Mouse (Mus musculus): ENCODE data around the gene Fcgrt. TPM values are rescaled to one million over a fixed set of nuclear protein-coding genes. Genes with fewer than 3 reads are reported as not detected.

Gene Fcgrt
- polyA plus RNA-seq, 1 experiment from 2014 or later: 16.6 TPM

GRCm38 (mm10) chr7:45048001-45048890, 55.4 kb downstream of the Fcgrt start:
- H3K27ac ChIP-seq (replicated peaks): no peak overlapping the region
- no peak overlapping the region for H3K4me3 ChIP-seq
- ATAC-seq (replicated peaks): no peak
- no peaks in the 10 kb centered on the region for H3K27me3 ChIP-seq
- peaks cover 71% of the 10 kb centered on the region for H3K36me3 ChIP-seq
- no peaks in the 10 kb centered on the region for H3K9me3 ChIP-seq
- peaks cover 22% of the 10 kb centered on the region for H3K4me1 ChIP-seq
- no peak overlapping the region for H3K9ac ChIP-seq (replicated peaks)
- 92% methylated on average over 38 of the region's 38 CpGs for WGBS
- H3K4me2 ChIP-seq (replicated peaks): no peak overlapping the region

- Histone ChIP-seq H3K4me2 (replicated peaks) (no peak overlapping the region), H3K9ac (replicated peaks) (no peak overlapping the region), H3K27me3 (no peaks in the 10 kb centered on the region), H3K9me3 (no peaks in the 10 kb centered on the region), H3K4me3 (no peak overlapping the region), H3K27ac (replicated peaks) (no peak overlapping the region), H3K4me1 (peaks cover 22% of the 10 kb centered on the region), H3K36me3 (peaks cover 78% of the 10 kb centered on the region)
- WGBS: 96% methylated on average over 14 of the region's 14 CpGs
- no peak for ATAC-seq (replicated peaks)
These were observed 56.2 kb downstream of the Fcgrt start for GRCm38 (mm10) chr7:45047491-45047890.

GRCm38 (mm10) chr7:45046853-45047350, 56.7 kb downstream of the Fcgrt start:
- H3K9me3 ChIP-seq: no peaks in the 10 kb centered on the region
- H3K9ac ChIP-seq (replicated peaks): no peak overlapping the region
- ATAC-seq (replicated peaks): no peak
- WGBS: 97% methylated on average over 26 of the region's 26 CpGs
- H3K4me2 ChIP-seq (replicated peaks): no peak overlapping the region
- no peaks in the 10 kb centered on the region for H3K27me3 ChIP-seq
- H3K36me3 ChIP-seq: peaks cover 84% of the 10 kb centered on the region
- H3K4me1 ChIP-seq: peaks cover 19% of the 10 kb centered on the region
- H3K4me3 ChIP-seq: no peak overlapping the region
- H3K27ac ChIP-seq (replicated peaks): no peak overlapping the region

GRCm38 (mm10) chr7:45045741-45046140, 57.9 kb downstream of the Fcgrt start:
- Histone ChIP-seq H3K36me3 (peaks cover 96% of the 10 kb centered on the region), H3K9ac (replicated peaks) (no peak overlapping the region), H3K9me3 (no peaks in the 10 kb centered on the region), H3K4me1 (peaks cover 8% of the 10 kb centered on the region), H3K27ac (replicated peaks) (no peak overlapping the region), H3K4me3 (no peak overlapping the region), H3K27me3 (no peaks in the 10 kb centered on the region), H3K4me2 (replicated peaks) (no peak overlapping the region)
- WGBS: 93% methylated on average over 22 of the region's 22 CpGs
- ATAC-seq (replicated peaks): no peak

- Histone ChIP-seq H3K4me2 (replicated peaks) (no peak overlapping the region), H3K4me3 (no peak overlapping the region), H3K9ac (replicated peaks) (no peak overlapping the region), H3K9me3 (no peaks in the 10 kb centered on the region), H3K4me1 (no peaks in the 10 kb centered on the region), H3K36me3 (peaks cover 97% of the 10 kb centered on the region), H3K27ac (replicated peaks) (no peak overlapping the region), H3K27me3 (no peaks in the 10 kb centered on the region)
- ATAC-seq (replicated peaks): no peak
- WGBS: 96% methylated on average over 14 of the region's 14 CpGs
These were observed 60.3 kb downstream of the Fcgrt start for GRCm38 (mm10) chr7:45043307-45043706.

MicroRNA genes within 50 kb of the gene (microRNA counts, 519-probe panel; counts per million panel counts)
- microRNA mmu-miR-150: 2,820 counts per million, percentile 66 among the panel's probes with 10 or more counts

Small RNA genes within 50 kb of the gene (microRNA-seq; reads per million reads assigned to microRNA genes)
- gene Mir150: 42.2 reads per million, percentile 41 among the genes with 10 or more reads in this experiment
- gene Mir5121: 7.7 reads per million, percentile 23 among the genes with 10 or more reads in this experiment

Other genes starting within 250 kb of the Fcgrt start
- 32.1 and 35.3 TPM in 2 replicates for gene Pnkp, start 246.7 kb downstream of the Fcgrt start, polyA plus RNA-seq (2015; fragmentation: Nextera tagmentation; extraction: Ambion mirVana)
- gene Ptov1, start 234.1 kb downstream of the Fcgrt start, polyA plus RNA-seq (2015; fragmentation: Nextera tagmentation; extraction: Ambion mirVana): 583 and 618 TPM in 2 replicates
- 164 and 166 TPM in 2 replicates for gene Med25, start 211.1 kb downstream of the Fcgrt start, polyA plus RNA-seq (2015; fragmentation: Nextera tagmentation; extraction: Ambion mirVana)
- 20.6 and 22.1 TPM in 2 replicates for gene Fuz, start 207.8 kb downstream of the Fcgrt start, polyA plus RNA-seq (2015; fragmentation: Nextera tagmentation; extraction: Ambion mirVana)
- 105 and 107 TPM in 2 replicates for gene Ap2a1, start 174.4 kb downstream of the Fcgrt start, polyA plus RNA-seq (2015; fragmentation: Nextera tagmentation; extraction: Ambion mirVana)
- gene Tsks, start 160.6 kb downstream of the Fcgrt start, polyA plus RNA-seq (2015; fragmentation: Nextera tagmentation; extraction: Ambion mirVana): not detected in 2 replicates
- gene Cpt1c, start 129.0 kb downstream of the Fcgrt start, polyA plus RNA-seq (2015; fragmentation: Nextera tagmentation; extraction: Ambion mirVana): 48.2 and 51.6 TPM in 2 replicates
- 703 and 728 TPM in 2 replicates for gene Prmt1, start 117.3 kb downstream of the Fcgrt start, polyA plus RNA-seq (2015; fragmentation: Nextera tagmentation; extraction: Ambion mirVana)
- gene Irf3, start 106.2 kb downstream of the Fcgrt start, polyA plus RNA-seq (2015; fragmentation: Nextera tagmentation; extraction: Ambion mirVana): 62.6 and 66.6 TPM in 2 replicates
- gene Bcl2l12, start 105.1 kb downstream of the Fcgrt start, polyA plus RNA-seq (2015; fragmentation: Nextera tagmentation; extraction: Ambion mirVana): 19.2 and 21.8 TPM in 2 replicates
- gene Scaf1, start 87.5 kb downstream of the Fcgrt start, polyA plus RNA-seq (2015; fragmentation: Nextera tagmentation; extraction: Ambion mirVana): 42.8 and 47.1 TPM in 2 replicates
- 10.4 and 11.5 TPM in 2 replicates for gene Rras, start 85.9 kb downstream of the Fcgrt start, polyA plus RNA-seq (2015; fragmentation: Nextera tagmentation; extraction: Ambion mirVana)
- 16.0 and 16.1 TPM in 2 replicates for gene Prr12, start 51.0 kb downstream of the Fcgrt start, polyA plus RNA-seq (2015; fragmentation: Nextera tagmentation; extraction: Ambion mirVana)
- gene Nosip, start 41.4 kb downstream of the Fcgrt start, polyA plus RNA-seq (2015; fragmentation: Nextera tagmentation; extraction: Ambion mirVana): 62.4 and 63.9 TPM in 2 replicates
- gene Prrg2, start 41.2 kb downstream of the Fcgrt start, polyA plus RNA-seq (2015; fragmentation: Nextera tagmentation; extraction: Ambion mirVana): 12.6 and 15.3 TPM in 2 replicates
- gene Rcn3, start 11.6 kb downstream of the Fcgrt start, polyA plus RNA-seq (2015; fragmentation: Nextera tagmentation; extraction: Ambion mirVana): 49.6 and 54.4 TPM in 2 replicates
- gene Rps11, start 20.6 kb upstream of the Fcgrt start, polyA plus RNA-seq (2015; fragmentation: Nextera tagmentation; extraction: Ambion mirVana): 982 and 1,055 TPM in 2 replicates
- gene Rpl13a, start 24.9 kb upstream of the Fcgrt start, polyA plus RNA-seq (2015; fragmentation: Nextera tagmentation; extraction: Ambion mirVana): 890 and 969 TPM in 2 replicates
- 0.15 TPM in 1 of 2 replicates, not detected in the other for gene Gm45713, start 32.4 kb upstream of the Fcgrt start, polyA plus RNA-seq (2015; fragmentation: Nextera tagmentation; extraction: Ambion mirVana)
- gene Flt3l, start 32.6 kb upstream of the Fcgrt start, polyA plus RNA-seq (2015; fragmentation: Nextera tagmentation; extraction: Ambion mirVana): 1.6 and 2.1 TPM in 2 replicates
- 96.0 and 96.9 TPM in 2 replicates for gene Pih1d1, start 50.5 kb upstream of the Fcgrt start, polyA plus RNA-seq (2015; fragmentation: Nextera tagmentation; extraction: Ambion mirVana)
- gene Aldh16a1, start 50.7 kb upstream of the Fcgrt start, polyA plus RNA-seq (2015; fragmentation: Nextera tagmentation; extraction: Ambion mirVana): 25.6 and 30.8 TPM in 2 replicates
- 20.1 and 24.0 TPM in 2 replicates for gene Slc17a7, start 60.1 kb upstream of the Fcgrt start, polyA plus RNA-seq (2015; fragmentation: Nextera tagmentation; extraction: Ambion mirVana)
- gene Gfy, start 75.7 kb upstream of the Fcgrt start, polyA plus RNA-seq (2015; fragmentation: Nextera tagmentation; extraction: Ambion mirVana): not detected in 2 replicates
- gene Pth2, start 77.1 kb upstream of the Fcgrt start, polyA plus RNA-seq (2015; fragmentation: Nextera tagmentation; extraction: Ambion mirVana): not detected in 2 replicates
- 0.74 and 0.75 TPM in 2 replicates for gene Ccdc155, start 101.0 kb upstream of the Fcgrt start, polyA plus RNA-seq (2015; fragmentation: Nextera tagmentation; extraction: Ambion mirVana)
- 1.4 and 2.0 TPM in 2 replicates for gene Dkkl1, start 108.3 kb upstream of the Fcgrt start, polyA plus RNA-seq (2015; fragmentation: Nextera tagmentation; extraction: Ambion mirVana)
- 92.8 and 106 TPM in 2 replicates for gene Tead2, start 111.9 kb upstream of the Fcgrt start, polyA plus RNA-seq (2015; fragmentation: Nextera tagmentation; extraction: Ambion mirVana)
- gene Cd37, start 135.3 kb upstream of the Fcgrt start, polyA plus RNA-seq (2015; fragmentation: Nextera tagmentation; extraction: Ambion mirVana): 1.3 and 1.6 TPM in 2 replicates
- gene Slc6a16, start 137.2 kb upstream of the Fcgrt start, polyA plus RNA-seq (2015; fragmentation: Nextera tagmentation; extraction: Ambion mirVana): 0.17 and 0.20 TPM in 2 replicates
- not detected in 2 replicates for gene Slc6a21, start 173.7 kb upstream of the Fcgrt start, polyA plus RNA-seq (2015; fragmentation: Nextera tagmentation; extraction: Ambion mirVana)
- gene Trpm4, start 229.9 kb upstream of the Fcgrt start, polyA plus RNA-seq (2015; fragmentation: Nextera tagmentation; extraction: Ambion mirVana): 9.3 and 11.0 TPM in 2 replicates
- 0.10 and 0.23 TPM in 2 replicates for gene Hrc, start 231.4 kb upstream of the Fcgrt start, polyA plus RNA-seq (2015; fragmentation: Nextera tagmentation; extraction: Ambion mirVana)